ENCODE assay signal across 8 mouse cellular contexts in genomic region chr3:94260598-94260997, GRCm38 (mm10). TPM values are rescaled to one million over a fixed set of nuclear protein-coding genes. Genes with fewer than 3 reads are reported as not detected.
A peak's percentile ranks its signal among the peaks of the same experiment; 100 is the strongest.
DNase-seq lines count a peak whose midpoint lies in the region; ATAC-seq and TF ChIP-seq lines count a peak whose summit lies in the region.

No protein-coding gene starts in this region.

- H3K4me1 ChIP-seq in kidney, postnatal 0 days (replicated peaks; ENCODE audit: insufficient read depth, low read length): no peaks in the 10 kb centered on the region
- H3K4me1 ChIP-seq in kidney, embryonic 14.5 days (ENCODE audit: control insufficient read depth, insufficient read depth, low read length): no peaks in the 10 kb centered on the region
- no peaks in the 10 kb centered on the region for H3K4me1 ChIP-seq in E14TG2a.4 (replicated peaks; ENCODE audit: low read depth, low read length)
- no peaks in the 10 kb centered on the region for H3K4me1 ChIP-seq in intestine, postnatal 0 days (replicated peaks; ENCODE audit: control insufficient read depth, insufficient read depth, low read length)
- H3K4me1 ChIP-seq in thymus, adult 2 months (replicated peaks; ENCODE audit: control insufficient read depth, insufficient read depth, low read length): no peaks in the 10 kb centered on the region

- intact Hi-C loops in heart, postnatal 14 days (cut with DNase I): no loop called here

- H3K36me3 ChIP-seq in kidney, postnatal 0 days (ENCODE audit: insufficient read depth, low read length): no peaks in the 10 kb centered on the region
- no peaks in the 10 kb centered on the region for H3K36me3 ChIP-seq in kidney, embryonic 14.5 days (ENCODE audit: control insufficient read depth, insufficient read depth, low read length)
- H3K36me3 ChIP-seq in E14TG2a.4 (ENCODE audit: insufficient read depth, low read length): no peaks in the 10 kb centered on the region
- H3K36me3 ChIP-seq in intestine, postnatal 0 days (ENCODE audit: control insufficient read depth, insufficient read depth): no peaks in the 10 kb centered on the region
- H3K36me3 ChIP-seq in thymus, adult 2 months (ENCODE audit: control insufficient read depth, insufficient read depth, low read length): no peaks in the 10 kb centered on the region

- no peak overlapping the region for H3K4me2 ChIP-seq in kidney, postnatal 0 days (ENCODE audit: low read length)
- no peak overlapping the region for H3K4me2 ChIP-seq in kidney, embryonic 14.5 days (replicated peaks; ENCODE audit: low read depth, low read length)
- no peak overlapping the region for H3K4me2 ChIP-seq in intestine, postnatal 0 days (replicated peaks; ENCODE audit: low read depth)

- H3K27ac ChIP-seq in kidney, postnatal 0 days: no peak overlapping the region
- H3K27ac ChIP-seq in kidney, embryonic 14.5 days (ENCODE audit: low read depth, low read length): no peak overlapping the region
- no peak overlapping the region for H3K27ac ChIP-seq in intestine, postnatal 0 days (ENCODE audit: low read depth, low read length)
- no peak overlapping the region for H3K27ac ChIP-seq in thymus, adult 2 months (ENCODE audit: control insufficient read depth, insufficient read depth, low read length)

- no peak; the same call in none of the 2 replicates for ATAC-seq in kidney, postnatal 0 days (replicated peaks; ENCODE audit: low FRiP score, low read depth)
- no peak for ATAC-seq in kidney, embryonic 14.5 days (ENCODE audit: low FRiP score, low TSS enrichment)
- peak; percentile 28; the same call in 1 of the 2 replicates for ATAC-seq in intestine, postnatal 0 days
- ATAC-seq in erythroblast, adult 5-6 weeks (replicated peaks; ENCODE audit: low FRiP score, poor library complexity, severe bottlenecking): no peak

- TF ChIP-seq CTCF in kidney, postnatal 0 days (IDR thresholded peaks at IDR 0.05; ENCODE audit: low read depth): peak; percentile 71
- peak; percentile 36 for TF ChIP-seq CTCF in E14TG2a.4 (conservative IDR thresholded peaks at IDR 0.05; ENCODE audit: low read length)
- peak; percentile 76 for TF ChIP-seq CTCF in intestine, postnatal 0 days (IDR thresholded peaks at IDR 0.05; ENCODE audit: low read depth)
- no peak for TF ChIP-seq CTCF in thymus, adult 2 months (IDR thresholded peaks at IDR 0.05; ENCODE audit: borderline replicate concordance, control insufficient read depth, extremely low read depth, insufficient read depth, low read length, poor library complexity)

- no peak overlapping the region for H3K4me3 ChIP-seq in kidney, postnatal 0 days (replicated peaks; ENCODE audit: low read depth, low read length)
- no peak overlapping the region for H3K4me3 ChIP-seq in kidney, embryonic 14.5 days (ENCODE audit: low read length)
- H3K4me3 ChIP-seq in E14TG2a.4 (replicated peaks; ENCODE audit: low read length): no peak overlapping the region
- H3K4me3 ChIP-seq in intestine, postnatal 0 days (ENCODE audit: low read depth, low read length): no peak overlapping the region
- no peak overlapping the region for H3K4me3 ChIP-seq in thymus, adult 2 months (ENCODE audit: control insufficient read depth, insufficient read depth, low read length)

- DNase-seq in kidney, postnatal 0 days (ENCODE audit: low spot score): peak; percentile 66
- DNase-seq in NIH3T3 (ENCODE audit: low read depth): peak; percentile 41
- no peak for DNase-seq in heart, postnatal 14 days
- DNase-seq in thymus, adult 2 months: no peak

- H3K27me3 ChIP-seq in kidney, postnatal 0 days (ENCODE audit: insufficient read depth, low read length): no peaks in the 10 kb centered on the region
- H3K27me3 ChIP-seq in kidney, embryonic 14.5 days (ENCODE audit: control insufficient read depth, insufficient read depth, low read length): no peaks in the 10 kb centered on the region
- no peaks in the 10 kb centered on the region for H3K27me3 ChIP-seq in E14TG2a.4 (ENCODE audit: insufficient read depth, low read length)
- no peaks in the 10 kb centered on the region for H3K27me3 ChIP-seq in intestine, postnatal 0 days (replicated peaks; ENCODE audit: control insufficient read depth, insufficient read depth, low read length)
- no peaks in the 10 kb centered on the region for H3K27me3 ChIP-seq in thymus, adult 2 months (ENCODE audit: control insufficient read depth, insufficient read depth, low read length)

- TF ChIP-seq POLR2A in thymus, adult 2 months (IDR thresholded peaks at IDR 0.05; ENCODE audit: control insufficient read depth, extremely low read depth, insufficient read depth, low read length, poor library complexity): no peak

- H3K9ac ChIP-seq in kidney, postnatal 0 days (ENCODE audit: low read depth, low read length): no peak overlapping the region
- H3K9ac ChIP-seq in kidney, embryonic 14.5 days (ENCODE audit: low read depth, low read length): no peak overlapping the region
- no peak overlapping the region for H3K9ac ChIP-seq in intestine, postnatal 0 days (ENCODE audit: low read depth, low read length)

- no peaks in the 10 kb centered on the region for H3K9me3 ChIP-seq in kidney, postnatal 0 days (replicated peaks; ENCODE audit: low read length)
- H3K9me3 ChIP-seq in kidney, embryonic 14.5 days (ENCODE audit: control insufficient read depth, low read length): no peaks in the 10 kb centered on the region
- no peaks in the 10 kb centered on the region; the same call in 1 of the 2 replicates for H3K9me3 ChIP-seq in E14TG2a.4 (ENCODE audit: low read length)
- no peaks in the 10 kb centered on the region for H3K9me3 ChIP-seq in intestine, postnatal 0 days (ENCODE audit: control insufficient read depth)

- WGBS in kidney, postnatal 0 days: 52% methylated on average over 6 of the region's 6 CpGs
- WGBS in kidney, embryonic 14.5 days: 42% methylated on average over 6 of the region's 6 CpGs
- WGBS in intestine, postnatal 0 days: 41% methylated on average over 6 of the region's 6 CpGs
- WGBS in thymus, adult 2 months: 48% methylated on average over 6 of the region's 6 CpGs

RNA-seq across cellular contexts. Expression of gene Gm4778, which starts 3.2 kb away (rescaled TPM):
- not detected in 2 replicates for polyA plus RNA-seq in kidney, postnatal 0 days (2015; fragmentation: Nextera tagmentation; extraction: Ambion mirVana)
- not detected in 2 replicates for polyA plus RNA-seq in kidney, embryonic 14.5 days (2014; fragmentation: Nextera tagmentation; extraction: Ambion mirVana)
- polyA plus RNA-seq in intestine, postnatal 0 days (2015; fragmentation: Nextera tagmentation; extraction: Ambion mirVana): not detected in 2 replicates
- not detected for total RNA-seq in heart, postnatal 14 days (2021)
- not detected in 2 replicates for polyA plus RNA-seq in thymus, adult 2 months (2012; rRNA removed)
- not detected in 2 replicates for total RNA-seq in erythroblast, adult 5-6 weeks (2015; ENCODE audit: low replicate concordance)
- total RNA-seq in erythroblast, adult 5-6 weeks (2017; ENCODE audit: low replicate concordance): not detected in 2 replicates

RNA-seq across cellular contexts. Expression of gene Them4, which starts 49.3 kb away (rescaled TPM):
- 20.2 and 21.5 TPM in 2 replicates for polyA plus RNA-seq in kidney, postnatal 0 days (2015; fragmentation: Nextera tagmentation; extraction: Ambion mirVana)
- 10.2 and 12.0 TPM in 2 replicates for polyA plus RNA-seq in kidney, embryonic 14.5 days (2014; fragmentation: Nextera tagmentation; extraction: Ambion mirVana)
- 18.0 and 19.8 TPM in 2 replicates for polyA plus RNA-seq in intestine, postnatal 0 days (2015; fragmentation: Nextera tagmentation; extraction: Ambion mirVana)
- 10 to 100 TPM; 12.6 to 14.9 TPM for total RNA-seq in heart, postnatal 14 days (2021)
- polyA plus RNA-seq in thymus, adult 2 months (2012; rRNA removed): 1.8 and 2.3 TPM in 2 replicates
- total RNA-seq in erythroblast, adult 5-6 weeks (2015; ENCODE audit: low replicate concordance): 2.9 TPM in 1 of 2 replicates, not detected in the other
- 0.84 and 1.2 TPM in 2 replicates for total RNA-seq in erythroblast, adult 5-6 weeks (2017; ENCODE audit: low replicate concordance)

Comparison
In these comparisons a context has a peak if more than half of its experiments do, and no peak if none do; other contexts are left out.
1. DNase-seq: peak in kidney, postnatal 0 days (single experiment) and NIH3T3 (single experiment); none in heart, postnatal 14 days (0 of 2) and thymus, adult 2 months (single experiment).